Mouse (Mus musculus) liver, postnatal 0 days (tissue): ENCODE data around the gene Lpin2.

Experiments used
- CTCF ChIP-seq: sonication (generic); IDR thresholded peaks from 2 replicates; pipeline ENCODE4 v1.5.1; 2016; ENCODE audit warnings: antibody characterized with exemption, low read depth
- EP300 ChIP-seq: IDR thresholded peaks from 2 replicates; pipeline ENCODE4 v1.6.1; 2016; ENCODE audit warnings: antibody characterized with exemption, low read depth, mild to moderate bottlenecking

GRCm38 (mm10) chr17:71227128-71227895, 45.0 kb downstream of the Lpin2 start:
- TF ChIP-seq EP300 (no peak), CTCF (no peak)
